Mouse (Mus musculus): ENCODE data around the gene Dis3.

DNA sequence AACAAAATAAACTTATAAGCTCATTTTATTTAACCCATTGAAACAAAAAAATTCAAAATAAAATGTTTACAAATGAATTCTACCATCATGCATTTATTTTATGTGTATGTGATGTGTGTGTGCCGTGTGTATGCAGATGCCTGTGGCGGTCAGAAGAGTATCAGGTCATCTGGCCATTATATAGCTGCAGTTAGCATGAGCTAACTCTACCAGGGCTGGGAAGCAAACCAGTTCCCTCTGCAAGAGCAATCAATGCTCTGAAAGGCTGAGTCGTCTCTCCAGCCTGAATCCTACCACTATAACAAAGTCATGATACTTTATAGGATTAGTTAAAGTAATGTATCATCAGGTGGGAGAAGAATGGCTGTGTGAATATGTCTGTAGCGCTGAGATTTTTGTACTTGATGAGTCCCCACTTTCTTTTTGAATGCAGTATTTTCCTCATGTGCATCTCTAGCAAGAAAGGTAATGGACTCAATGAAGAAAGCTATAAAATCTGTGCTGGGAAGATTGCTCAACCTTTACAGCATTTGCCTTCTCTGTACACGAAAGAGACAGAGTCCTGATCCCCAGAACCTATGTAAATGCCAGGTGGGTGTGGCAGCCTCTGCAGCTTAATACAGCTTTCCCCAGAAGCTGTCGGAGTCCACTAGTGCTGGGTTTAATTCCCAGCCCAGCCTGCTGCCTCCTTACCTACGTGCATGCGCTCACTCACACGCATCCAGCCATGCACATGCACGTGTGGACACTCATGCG is 22.2 kb upstream of the Dis3 start:
- no peak for TF ChIP-seq CHD2 (IDR thresholded peaks at IDR 0.05; ENCODE audit: low read depth, low read length)
- no peak for TF ChIP-seq HCFC1 (IDR thresholded peaks at IDR 0.05; ENCODE audit: borderline replicate concordance, insufficient read depth, low read length)
